In the genomic region with DNA sequence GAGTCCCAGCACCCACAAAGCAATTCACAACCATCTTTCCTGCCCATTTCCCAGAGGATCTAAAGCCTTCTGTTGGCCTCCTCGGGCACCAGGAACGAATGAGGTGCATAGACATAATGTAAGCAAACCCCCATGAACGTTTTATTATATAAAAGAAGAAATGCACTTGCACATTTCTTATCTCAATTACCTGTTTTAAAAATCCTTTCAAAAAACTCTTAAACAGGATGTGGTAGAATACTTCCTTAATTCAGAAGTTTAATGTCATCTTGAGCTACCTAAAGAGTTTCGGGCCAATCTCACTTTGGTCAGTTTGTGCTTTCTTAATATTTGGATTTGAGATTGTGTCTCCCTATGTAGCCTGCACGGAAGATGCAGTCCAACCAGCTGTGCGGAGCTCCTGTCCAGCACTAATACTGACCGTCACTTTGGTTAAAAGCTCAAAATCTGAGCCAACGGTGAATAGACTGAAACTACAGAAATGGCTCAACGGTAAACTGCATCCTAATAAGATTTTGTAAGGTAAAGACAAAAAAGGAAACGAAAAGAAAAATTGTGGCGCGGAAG, we compare ENCODE assay signal across 8 mouse cellular contexts. TPM values are rescaled to one million over a fixed set of nuclear protein-coding genes. Genes with fewer than 3 reads are reported as not detected.
DNase-seq lines count a peak whose midpoint lies in the region; ATAC-seq and TF ChIP-seq lines count a peak whose summit lies in the region.

No protein-coding gene starts in this region.

- peak overlapping the region; percentile 99 for H3K9ac ChIP-seq in liver, embryonic 14.5 days (replicated peaks)

- TF ChIP-seq POLR2A in cerebellum, adult 2 months (IDR thresholded peaks at IDR 0.05; ENCODE audit: borderline replicate concordance, insufficient read depth, low read length) = no peak
- no peak for TF ChIP-seq POLR2A in thymus, adult 2 months (IDR thresholded peaks at IDR 0.05; ENCODE audit: control insufficient read depth, extremely low read depth, insufficient read depth, low read length, poor library complexity)

- H3K27me3 ChIP-seq in cerebellum, adult 2 months (ENCODE audit: control insufficient read depth, insufficient read depth, low read length) = no peaks in the 10 kb centered on the region
- no peaks in the 10 kb centered on the region for H3K27me3 ChIP-seq in thymus, adult 2 months (ENCODE audit: control insufficient read depth, insufficient read depth, low read length)
- no peaks in the 10 kb centered on the region for H3K27me3 ChIP-seq in liver, embryonic 14.5 days (ENCODE audit: control insufficient read depth, insufficient read depth, low read length)

- H3K36me3 ChIP-seq in thymus, adult 2 months (ENCODE audit: control insufficient read depth, insufficient read depth, low read length) = peaks cover 25% of the 10 kb centered on the region
- H3K36me3 ChIP-seq in liver, embryonic 14.5 days (replicated peaks; ENCODE audit: control insufficient read depth, insufficient read depth, low read depth) = peaks cover 45% of the 10 kb centered on the region

- peak overlapping the region; percentile 95 for H3K4me3 ChIP-seq in cerebellum, adult 2 months (replicated peaks; ENCODE audit: insufficient read depth, low read depth, low read length)
- H3K4me3 ChIP-seq in thymus, adult 2 months (ENCODE audit: control insufficient read depth, insufficient read depth, low read length) = peak overlapping the region; percentile 98
- H3K4me3 ChIP-seq in liver, embryonic 14.5 days (ENCODE audit: insufficient read depth in 1 of 2, low read depth in 2 of 2, low read length in 2 of 2) = peak overlapping the region; percentile 94 to 96

- no peak for ATAC-seq in liver, embryonic 14.5 days (ENCODE audit: insufficient read depth)

- no peak for DNase-seq in cerebellum, adult 2 months
- DNase-seq in cerebellum, adult 11-12 months = no peak
- no peak for DNase-seq in thymus, adult 2 months
- no peak for DNase-seq in thymus, postnatal 0 days (ENCODE audit: low spot score)
- no peak for DNase-seq in liver, embryonic 14.5 days (ENCODE audit: low read depth in 3 of 3, low spot score in 3 of 3)
- no peak for DNase-seq in left cerebral cortex, postnatal 25 days (ENCODE audit: low spot score in 2 of 2)
- no peak for DNase-seq in layer of hippocampus, postnatal 25 days (ENCODE audit: extremely low spot score in 1 of 2, low spot score in 1 of 2)
- no peak for DNase-seq in thymus, postnatal 10 days (ENCODE audit: low spot score in 2 of 2)

- peaks cover 3% of the 10 kb centered on the region; the same call in 1 of the 2 replicates for H3K4me1 ChIP-seq in cerebellum, adult 2 months (ENCODE audit: control insufficient read depth, insufficient read depth, low read length)
- peaks cover 11% of the 10 kb centered on the region for H3K4me1 ChIP-seq in thymus, adult 2 months (replicated peaks; ENCODE audit: control insufficient read depth, insufficient read depth, low read length)
- H3K4me1 ChIP-seq in liver, embryonic 14.5 days (replicated peaks; ENCODE audit: control insufficient read depth in 2 of 2, insufficient read depth in 2 of 2, low read length in 1 of 2) = peaks cover 22 to 32% of the 10 kb centered on the region in 2 experiments

- H3K27ac ChIP-seq in cerebellum, adult 2 months (ENCODE audit: insufficient read depth, low read length) = peak overlapping the region; percentile 74; the same call in 1 of the 2 replicates
- H3K27ac ChIP-seq in thymus, adult 2 months (ENCODE audit: control insufficient read depth, insufficient read depth, low read length) = peak overlapping the region; percentile 69
- peak overlapping the region; percentile 84 for H3K27ac ChIP-seq in liver, embryonic 14.5 days

- TF ChIP-seq CTCF in cerebellum, adult 2 months (IDR thresholded peaks at IDR 0.05; ENCODE audit: borderline replicate concordance, insufficient read depth, low read depth, low read length) = no peak
- no peak for TF ChIP-seq CTCF in thymus, adult 2 months (IDR thresholded peaks at IDR 0.05; ENCODE audit: borderline replicate concordance, control insufficient read depth, extremely low read depth, insufficient read depth, low read length, poor library complexity)
- TF ChIP-seq CTCF in liver, embryonic 14.5 days (IDR thresholded peaks at IDR 0.05; ENCODE audit: low read depth) = no peak

- no peaks in the 10 kb centered on the region for H3K9me3 ChIP-seq in liver, embryonic 14.5 days (ENCODE audit: control insufficient read depth, low read length)

- intact Hi-C loops in left cerebral cortex, postnatal 25 days (cut with DNase I) = loop anchor here (2.0 kb wide), 1 partner anchor 20 kb away; the partner anchor contains the start of gene Ache

- H3K4me2 ChIP-seq in liver, embryonic 14.5 days (ENCODE audit: low read depth) = peak overlapping the region; percentile 86

- no peak for TF ChIP-seq EP300 in liver, embryonic 14.5 days (IDR thresholded peaks at IDR 0.05; ENCODE audit: low read depth)

- WGBS in cerebellum, adult 2 months = 7% methylated on average over 12 of the region's 12 CpGs
- under 1% methylated on average over 12 of the region's 12 CpGs for WGBS in thymus, adult 2 months
- WGBS in liver, embryonic 14.5 days (ENCODE audit: insufficient replicate concordance) = 6% methylated on average over 12 of the region's 12 CpGs

RNA-seq across cellular contexts. Expression of gene Srrt, which starts 1.0 kb away (rescaled TPM):
- polyA plus RNA-seq in cerebellum, adult 2 months (2012; rRNA removed) = 208 and 224 TPM in 2 replicates
- 432 and 434 TPM in 2 replicates for polyA plus RNA-seq in thymus, adult 2 months (2012; rRNA removed)
- polyA plus RNA-seq in thymus, postnatal 0 days (2015; fragmentation: Nextera tagmentation; extraction: Ambion mirVana) = 114 and 118 TPM in 2 replicates
- 64.1 and 93.4 TPM in 2 replicates for polyA plus RNA-seq in liver, embryonic 14.5 days (2012; rRNA removed)
- 50.2 and 56.0 TPM in 2 replicates for polyA plus RNA-seq in liver, embryonic 14.5 days (2014; fragmentation: Nextera tagmentation; extraction: Ambion mirVana)
- total RNA-seq in left cerebral cortex, postnatal 25 days (2021) = 100 to 1,000 TPM; 176 to 178 TPM
- 100 to 1,000 TPM; 164 to 213 TPM for total RNA-seq in layer of hippocampus, postnatal 25 days (2021)

RNA-seq across cellular contexts. Expression of gene Trip6, which starts 7.7 kb away (rescaled TPM):
- polyA plus RNA-seq in cerebellum, adult 2 months (2012; rRNA removed) = 10.3 and 11.0 TPM in 2 replicates
- polyA plus RNA-seq in thymus, adult 2 months (2012; rRNA removed) = 25.0 and 28.0 TPM in 2 replicates
- 17.1 and 17.4 TPM in 2 replicates for polyA plus RNA-seq in thymus, postnatal 0 days (2015; fragmentation: Nextera tagmentation; extraction: Ambion mirVana)
- polyA plus RNA-seq in liver, embryonic 14.5 days (2012; rRNA removed) = 6.7 and 7.2 TPM in 2 replicates
- 4.9 and 6.4 TPM in 2 replicates for polyA plus RNA-seq in liver, embryonic 14.5 days (2014; fragmentation: Nextera tagmentation; extraction: Ambion mirVana)
- total RNA-seq in left cerebral cortex, postnatal 25 days (2021) = 1 to 10 TPM; 4.3 to 5.9 TPM
- total RNA-seq in layer of hippocampus, postnatal 25 days (2021) = 1 to 10 TPM; 4.6 to 6.4 TPM

RNA-seq across cellular contexts. Expression of gene Ufsp1, which starts 12.1 kb away (rescaled TPM):
- polyA plus RNA-seq in cerebellum, adult 2 months (2012; rRNA removed) = 27.9 and 28.2 TPM in 2 replicates
- polyA plus RNA-seq in thymus, adult 2 months (2012; rRNA removed) = 41.1 and 44.1 TPM in 2 replicates
- polyA plus RNA-seq in thymus, postnatal 0 days (2015; fragmentation: Nextera tagmentation; extraction: Ambion mirVana) = 16.6 and 21.0 TPM in 2 replicates
- polyA plus RNA-seq in liver, embryonic 14.5 days (2012; rRNA removed) = 8.2 and 9.4 TPM in 2 replicates
- polyA plus RNA-seq in liver, embryonic 14.5 days (2014; fragmentation: Nextera tagmentation; extraction: Ambion mirVana) = 6.3 and 7.9 TPM in 2 replicates
- total RNA-seq in left cerebral cortex, postnatal 25 days (2021) = 10 to 100 TPM in 1 of 2 experiments, 1 to 10 TPM in 1; 9.8 to 13.3 TPM
- total RNA-seq in layer of hippocampus, postnatal 25 days (2021) = 10 to 100 TPM; 14.3 to 16.0 TPM

RNA-seq across cellular contexts. Expression of gene Ache, which starts 19.2 kb away (rescaled TPM):
- 155 and 165 TPM in 2 replicates for polyA plus RNA-seq in cerebellum, adult 2 months (2012; rRNA removed)
- polyA plus RNA-seq in thymus, adult 2 months (2012; rRNA removed) = 90.2 and 97.1 TPM in 2 replicates
- 25.9 and 26.3 TPM in 2 replicates for polyA plus RNA-seq in thymus, postnatal 0 days (2015; fragmentation: Nextera tagmentation; extraction: Ambion mirVana)
- polyA plus RNA-seq in liver, embryonic 14.5 days (2012; rRNA removed) = 18.1 and 20.5 TPM in 2 replicates
- 12.4 and 16.6 TPM in 2 replicates for polyA plus RNA-seq in liver, embryonic 14.5 days (2014; fragmentation: Nextera tagmentation; extraction: Ambion mirVana)
- total RNA-seq in left cerebral cortex, postnatal 25 days (2021) = 10 to 100 TPM; 54.9 to 63.3 TPM
- 10 to 100 TPM; 63.8 to 67.6 TPM for total RNA-seq in layer of hippocampus, postnatal 25 days (2021)

RNA-seq across cellular contexts. Expression of gene Slc12a9, which starts 26.9 kb away (rescaled TPM):
- polyA plus RNA-seq in cerebellum, adult 2 months (2012; rRNA removed) = 31.0 and 31.6 TPM in 2 replicates
- polyA plus RNA-seq in thymus, adult 2 months (2012; rRNA removed) = 37.4 and 39.2 TPM in 2 replicates
- polyA plus RNA-seq in thymus, postnatal 0 days (2015; fragmentation: Nextera tagmentation; extraction: Ambion mirVana) = 7.0 and 9.5 TPM in 2 replicates
- 2.2 and 2.4 TPM in 2 replicates for polyA plus RNA-seq in liver, embryonic 14.5 days (2012; rRNA removed)
- 1.2 TPM in 2 replicates for polyA plus RNA-seq in liver, embryonic 14.5 days (2014; fragmentation: Nextera tagmentation; extraction: Ambion mirVana)
- 10 to 100 TPM; 21.3 to 23.2 TPM for total RNA-seq in left cerebral cortex, postnatal 25 days (2021)
- 10 to 100 TPM; 24.9 to 32.8 TPM for total RNA-seq in layer of hippocampus, postnatal 25 days (2021)
